ENCODE assay signal across 8 mouse cellular contexts in genomic region chr5:77015544-77016482, GRCm38 (mm10). TPM values are rescaled to one million over a fixed set of nuclear protein-coding genes. Genes with fewer than 3 reads are reported as not detected.
DNase-seq lines count a peak whose midpoint lies in the region; ATAC-seq and TF ChIP-seq lines count a peak whose summit lies in the region.

Gene Thegl, plus strand, starts transcription at chr5:77016023.

- H3K4me2 ChIP-seq in heart, embryonic 13.5 days, result peak within 1 kb of the TSS; percentile 86
- peak within 1 kb of the TSS; percentile 87 for H3K4me2 ChIP-seq in kidney, postnatal 0 days (ENCODE audit: low read length)
- peak within 1 kb of the TSS; percentile 84 for H3K4me2 ChIP-seq in liver, embryonic 11.5 days

- H3K9ac ChIP-seq in heart, embryonic 13.5 days, result peak within 1 kb of the TSS; percentile 74
- H3K9ac ChIP-seq in kidney, postnatal 0 days (ENCODE audit: low read depth, low read length), result 0 out of 2 replicates have a peak within 1 kb of the TSS, but pooled peaks have one; percentile 31
- H3K9ac ChIP-seq in liver, embryonic 11.5 days (ENCODE audit: low read depth, low read length), result 0 out of 2 replicates have a peak within 1 kb of the TSS, but pooled peaks have one; percentile 22

- no peaks in the 10 kb centered on the region for H3K4me1 ChIP-seq in heart, embryonic 13.5 days
- no peaks in the 10 kb centered on the region; the same call in 1 of the 2 replicates for H3K4me1 ChIP-seq in kidney, postnatal 0 days (replicated peaks; ENCODE audit: insufficient read depth, low read length)
- no peaks in the 10 kb centered on the region for H3K4me1 ChIP-seq in liver, embryonic 11.5 days (replicated peaks; ENCODE audit: control insufficient read depth, insufficient read depth, low read length)

- ATAC-seq in heart, embryonic 13.5 days (ENCODE audit: extremely low read depth, insufficient number of reproducible peaks, low FRiP score, low TSS enrichment), result peak; percentile 83
- peak; percentile 96 for ATAC-seq in kidney, postnatal 0 days (replicated peaks; ENCODE audit: low FRiP score, low read depth)
- peak; percentile 96 for ATAC-seq in liver, embryonic 11.5 days (replicated peaks; ENCODE audit: low FRiP score)
- ATAC-seq in monocyte, adult 5-6 weeks (replicated peaks; ENCODE audit: insufficient number of reproducible peaks, low FRiP score, low TSS enrichment, poor library complexity, severe bottlenecking), result peak; percentile 82

- H3K27me3 ChIP-seq in heart, embryonic 13.5 days (replicated peaks), result peaks cover 9% of the 10 kb centered on the region
- H3K27me3 ChIP-seq in kidney, postnatal 0 days (ENCODE audit: insufficient read depth, low read length), result no peaks in the 10 kb centered on the region
- H3K27me3 ChIP-seq in liver, embryonic 11.5 days (replicated peaks; ENCODE audit: control insufficient read depth, insufficient read depth, low read length), result no peaks in the 10 kb centered on the region; the same call in 1 of the 2 replicates

- TF ChIP-seq CTCF in kidney, postnatal 0 days (IDR thresholded peaks at IDR 0.05; ENCODE audit: low read depth), result no peak

- H3K4me3 ChIP-seq in heart, embryonic 13.5 days, result peak within 1 kb of the TSS; percentile 60
- H3K4me3 ChIP-seq in kidney, postnatal 0 days (replicated peaks; ENCODE audit: low read depth, low read length), result peak within 1 kb of the TSS; percentile 49
- H3K4me3 ChIP-seq in liver, embryonic 11.5 days (ENCODE audit: low read depth, low read length), result peak within 1 kb of the TSS; percentile 52

- no peaks in the 10 kb centered on the region for H3K9me3 ChIP-seq in heart, embryonic 13.5 days
- H3K9me3 ChIP-seq in kidney, postnatal 0 days (replicated peaks; ENCODE audit: low read length), result no peaks in the 10 kb centered on the region
- H3K9me3 ChIP-seq in liver, embryonic 11.5 days (ENCODE audit: control insufficient read depth, low read length), result no peaks in the 10 kb centered on the region

- 13% methylated on average over 56 of the region's 57 CpGs for WGBS in heart, embryonic 13.5 days
- 9% methylated on average over 55 of the region's 57 CpGs for WGBS in kidney, postnatal 0 days
- WGBS in liver, embryonic 11.5 days, result 13% methylated on average over 57 of the region's 57 CpGs

- DNase-seq in CD4-positive helper T cell, adult 2 months (ENCODE audit: low read depth, low spot score), result peak; percentile 73
- peak; percentile 71 for DNase-seq in c-Kit-positive CD71-negative TER-119-negative erythroid progenitor cells, embryonic 14.5 days (ENCODE audit: low read depth)
- peak; percentile 13 for DNase-seq in fibroblast of lung, adult 2 months (ENCODE audit: low read depth)
- peak; percentile 84 for DNase-seq in kidney, postnatal 0 days (ENCODE audit: low spot score)
- peak; percentile 87 for DNase-seq in liver, embryonic 11.5 days (ENCODE audit: low spot score)
- DNase-seq in spleen, postnatal 14 days (ENCODE audit: low spot score in 2 of 2), result peak; percentile 69 to 82

- no peaks in the 10 kb centered on the region for H3K36me3 ChIP-seq in heart, embryonic 13.5 days
- no peaks in the 10 kb centered on the region for H3K36me3 ChIP-seq in kidney, postnatal 0 days (ENCODE audit: insufficient read depth, low read length)
- H3K36me3 ChIP-seq in liver, embryonic 11.5 days (ENCODE audit: control insufficient read depth, insufficient read depth, low read length), result no peaks in the 10 kb centered on the region

- no peak within 1 kb of the TSS for H3K27ac ChIP-seq in heart, embryonic 13.5 days (replicated peaks)
- no peak within 1 kb of the TSS for H3K27ac ChIP-seq in kidney, postnatal 0 days
- no peak within 1 kb of the TSS for H3K27ac ChIP-seq in liver, embryonic 11.5 days (ENCODE audit: low read depth, low read length)

RNA-seq across cellular contexts. Expression of gene Thegl, which starts in this region (rescaled TPM):
- polyA plus RNA-seq in heart, embryonic 13.5 days (2015; fragmentation: Nextera tagmentation; extraction: Ambion mirVana), result 0.08 and 0.11 TPM in 2 replicates
- polyA plus RNA-seq in kidney, postnatal 0 days (2015; fragmentation: Nextera tagmentation; extraction: Ambion mirVana), result 0.11 and 0.14 TPM in 2 replicates
- polyA plus RNA-seq in liver, embryonic 11.5 days (2014; fragmentation: Nextera tagmentation; extraction: Ambion mirVana), result 0.34 and 0.48 TPM in 2 replicates
- 1.1 TPM in 1 of 3 replicates, not detected in the others for total RNA-seq in monocyte, adult 5-6 weeks (2017)

Comparison
In these comparisons a context has a peak if more than half of its experiments do, and no peak if none do; other contexts are left out.
1. Peak in ATAC-seq, H3K4me3 ChIP-seq, H3K9ac ChIP-seq and H3K4me2 ChIP-seq in heart, embryonic 13.5 days; RNA of the gene not detected or under 1 TPM.
2. Peak in DNase-seq, ATAC-seq, H3K4me3 ChIP-seq, H3K9ac ChIP-seq and H3K4me2 ChIP-seq in kidney, postnatal 0 days; RNA of the gene not detected or under 1 TPM.
3. Peak in DNase-seq, ATAC-seq, H3K4me3 ChIP-seq, H3K9ac ChIP-seq and H3K4me2 ChIP-seq in liver, embryonic 11.5 days; RNA of the gene not detected or under 1 TPM.
4. DNase-seq: peak in every context shown above with its lines; median percentile 87 in liver, embryonic 11.5 days; 84 in kidney, postnatal 0 days; 76 in spleen, postnatal 14 days; 73 in CD4-positive helper T cell, adult 2 months; 71 in c-Kit-positive CD71-negative TER-119-negative erythroid progenitor cells, embryonic 14.5 days; 13 in fibroblast of lung, adult 2 months.
5. H3K9ac ChIP-seq: peak in every context shown above with its lines; median percentile 74 in heart, embryonic 13.5 days; 31 in kidney, postnatal 0 days; 22 in liver, embryonic 11.5 days.